ENCODE assay signal across 9 mouse cellular contexts in the genomic region with DNA sequence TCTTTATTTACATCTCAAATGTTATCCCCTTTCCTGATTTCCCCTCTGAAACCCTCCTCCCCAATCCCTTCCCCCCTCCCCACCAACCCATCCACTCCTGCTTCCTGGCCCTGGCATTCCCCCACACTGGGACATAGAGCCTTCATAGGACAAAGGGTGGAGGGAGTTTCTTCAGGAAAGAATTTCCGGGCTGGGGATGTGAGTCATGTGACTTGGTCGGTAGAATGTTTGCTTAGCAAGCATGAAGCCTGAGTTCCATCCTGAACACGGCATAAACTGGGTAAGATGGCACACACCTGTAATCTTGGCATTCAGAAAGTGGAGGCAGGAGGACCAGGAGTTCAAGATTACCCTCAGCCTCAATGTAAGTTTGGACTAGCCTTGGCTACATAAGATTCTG.
"Had no signal": no experiment of that assay in that cellular context is flagged by ENCODE, and none has a peak within 500 bp of the region (broad histone marks: within the 10 kb centered on the region; RNA-seq: fewer than 3 reads in every experiment).

No protein-coding gene starts in this region.

- H3K9ac ChIP-seq: limb, embryonic 13.5 days; liver, embryonic 12.5 days; lung, embryonic 15.5 days; midbrain, embryonic 12.5 days had no signal

- H3K4me2 ChIP-seq: limb, embryonic 13.5 days; liver, embryonic 12.5 days; lung, embryonic 15.5 days; midbrain, embryonic 12.5 days had no signal

- H3K27ac ChIP-seq: limb, embryonic 13.5 days; liver, embryonic 12.5 days; lung, embryonic 15.5 days; midbrain, embryonic 12.5 days had no signal

- ATAC-seq: liver, embryonic 12.5 days; midbrain, embryonic 16.5 days had no signal

- DNase-seq: kidney, adult 11 months; kidney, postnatal 10 days; left cerebral cortex, postnatal 4 days; right cerebral cortex, postnatal 14 days had no signal

- H3K4me3 ChIP-seq: limb, embryonic 13.5 days; liver, embryonic 12.5 days; lung, embryonic 15.5 days; midbrain, embryonic 12.5 days had no signal

- H3K9me3 ChIP-seq: limb, embryonic 13.5 days; liver, embryonic 12.5 days; lung, embryonic 15.5 days; midbrain, embryonic 12.5 days had no signal

- H3K4me1 ChIP-seq: limb, embryonic 13.5 days; liver, embryonic 12.5 days; lung, embryonic 15.5 days; midbrain, embryonic 12.5 days had no signal

- H3K27me3 ChIP-seq: limb, embryonic 13.5 days; liver, embryonic 12.5 days; lung, embryonic 15.5 days; midbrain, embryonic 12.5 days had no signal
